Mouse (Mus musculus): ENCODE measurements at regions not wholly inside any gene's neighbourhood (a gene's known extent, or its start where the extent isn't known, plus 50 kb on each side); places are given as distances from the start of the nearest gene placed in this dataset.
"Not testable (repeated sequence)": the region's sequence is repeated elsewhere in the genome, so short reads cannot be mapped to it uniquely, and the experiment has no call there.

- DNase-seq (ENCODE audit: low read depth in 1 of 2, low spot score in 2 of 2) = no peak
Measured at GRCm38 (mm10) chr7:73251187-73251740, 124.0 kb upstream of the Rgma start.

- not testable (repeated sequence) for DNase-seq (ENCODE audit: low read depth in 1 of 2, low spot score in 2 of 2)
Measured at GRCm38 (mm10) chr7:73254972-73255371, 120.3 kb upstream of the Rgma start.

- no peak for DNase-seq (ENCODE audit: low read depth in 1 of 2, low spot score in 2 of 2)
Measured at GRCm38 (mm10) chr7:73260140-73260539, 115.2 kb upstream of the Rgma start.

- DNase-seq (ENCODE audit: low read depth in 1 of 2, low spot score in 2 of 2) = no peak
Measured at GRCm38 (mm10) chr7:73261750-73262149, 113.6 kb upstream of the Rgma start.

GRCm38 (mm10) chr7:73262526-73262925, 112.8 kb upstream of the Rgma start:
- DNase-seq (ENCODE audit: low read depth in 1 of 2, low spot score in 2 of 2) = no peak

- no peak for DNase-seq (ENCODE audit: low read depth in 1 of 2, low spot score in 2 of 2)
Measured at GRCm38 (mm10) chr7:73269626-73270025, 105.7 kb upstream of the Rgma start.

GRCm38 (mm10) chr7:73272787-73273186, 102.5 kb upstream of the Rgma start:
- no peak for DNase-seq (ENCODE audit: low read depth in 1 of 2, low spot score in 2 of 2)

GRCm38 (mm10) chr7:73275814-73276271, 99.5 kb upstream of the Rgma start:
- no peak for DNase-seq (ENCODE audit: low read depth in 1 of 2, low spot score in 2 of 2)

GRCm38 (mm10) chr7:73278616-73279015, 96.7 kb upstream of the Rgma start:
- no peak for DNase-seq (ENCODE audit: low read depth in 1 of 2, low spot score in 2 of 2)

- DNase-seq (ENCODE audit: low read depth in 1 of 2, low spot score in 2 of 2) = no peak
Measured at GRCm38 (mm10) chr7:73279936-73280445, 95.3 kb upstream of the Rgma start.

- no peak for DNase-seq (ENCODE audit: low read depth in 1 of 2, low spot score in 2 of 2)
Measured at GRCm38 (mm10) chr7:73286244-73286643, 89.1 kb upstream of the Rgma start.

GRCm38 (mm10) chr7:73293337-73293736, 82.0 kb upstream of the Rgma start:
- no peak for DNase-seq (ENCODE audit: low read depth in 1 of 2, low spot score in 2 of 2)

GRCm38 (mm10) chr7:73294399-73294798, 80.9 kb upstream of the Rgma start:
- no peak for DNase-seq (ENCODE audit: low read depth in 1 of 2, low spot score in 2 of 2)

GRCm38 (mm10) chr7:73302501-73302900, 72.8 kb upstream of the Rgma start:
- DNase-seq (ENCODE audit: low read depth in 1 of 2, low spot score in 2 of 2) = no peak

GRCm38 (mm10) chr7:73303818-73304217, 71.5 kb upstream of the Rgma start:
- DNase-seq (ENCODE audit: low read depth in 1 of 2, low spot score in 2 of 2) = no peak

- no peak for DNase-seq (ENCODE audit: low read depth in 1 of 2, low spot score in 2 of 2)
Measured at GRCm38 (mm10) chr7:73304799-73305198, 70.5 kb upstream of the Rgma start.

- no peak for DNase-seq (ENCODE audit: low read depth in 1 of 2, low spot score in 2 of 2)
Measured at GRCm38 (mm10) chr7:73305286-73305975, 69.9 kb upstream of the Rgma start.

- no peak for DNase-seq (ENCODE audit: low read depth in 1 of 2, low spot score in 2 of 2)
Measured at GRCm38 (mm10) chr7:73306296-73306695, 69.0 kb upstream of the Rgma start.

GRCm38 (mm10) chr7:73306728-73307127, 68.6 kb upstream of the Rgma start:
- no peak for DNase-seq (ENCODE audit: low read depth in 1 of 2, low spot score in 2 of 2)

GRCm38 (mm10) chr7:73307586-73308490, 67.5 kb upstream of the Rgma start:
- no peak for DNase-seq (ENCODE audit: low read depth in 1 of 2, low spot score in 2 of 2)

- no peak for DNase-seq (ENCODE audit: low read depth in 1 of 2, low spot score in 2 of 2)
Measured at GRCm38 (mm10) chr7:73308981-73309380, 66.3 kb upstream of the Rgma start.

- DNase-seq (ENCODE audit: low read depth in 1 of 2, low spot score in 2 of 2) = no peak
Measured at GRCm38 (mm10) chr7:73310056-73310455, 65.3 kb upstream of the Rgma start.
